Mouse (Mus musculus): ENCODE results near the gene Gm8879. TPM values are rescaled to one million over a fixed set of nuclear protein-coding genes. Genes with fewer than 3 reads are reported as not detected.
"Not testable (repeated sequence)": the region's sequence is repeated elsewhere in the genome, so short reads cannot be mapped to it uniquely, and the experiment has no call there.

Gene Gm8879
- polyA plus RNA-seq (2017; shearing (Covaris generic)): not detected

DNA sequence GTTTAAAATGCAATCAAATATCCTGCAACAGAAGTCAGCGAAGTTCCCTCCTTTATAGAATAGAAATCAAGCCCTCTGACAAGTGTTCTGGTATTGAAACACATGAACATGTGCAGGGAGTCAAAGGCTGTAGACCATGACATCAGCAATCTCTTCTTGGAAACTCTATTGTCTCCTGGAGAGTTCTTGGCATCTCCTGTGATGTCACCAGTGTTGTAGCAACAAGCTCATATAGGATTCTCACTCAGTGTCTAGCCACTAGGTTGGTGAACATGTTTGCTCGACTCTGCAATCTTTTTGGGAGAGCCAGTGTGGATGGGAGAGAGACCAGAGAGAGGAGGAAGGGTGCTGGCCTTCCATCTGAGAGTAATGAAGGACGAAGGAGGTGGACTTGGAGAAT is at the start of gene Gm8879:
Gm8879 (plus strand) TSS at position 301 of the 400 bp plus-strand sequence.
- not testable (repeated sequence) for ATAC-seq

DNA sequence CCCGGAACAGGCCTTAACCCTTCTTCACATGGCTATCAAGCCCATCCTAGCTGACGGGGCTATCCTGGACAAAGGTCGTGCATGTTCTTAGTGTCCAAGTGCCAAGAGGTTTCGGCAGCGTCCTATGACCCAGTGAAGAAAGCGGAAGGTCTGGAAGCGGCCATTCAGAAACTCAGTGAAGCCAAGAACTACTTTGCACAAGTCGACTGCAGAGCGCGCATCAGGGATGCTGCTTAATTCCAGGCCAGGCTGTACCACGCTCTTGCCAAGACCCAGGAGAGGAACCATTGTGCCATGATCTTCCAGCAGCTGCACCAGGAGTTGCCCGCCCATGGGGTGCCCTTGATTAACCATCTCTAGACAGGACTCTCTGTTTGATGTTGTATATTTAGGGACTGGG is 10.6 kb downstream of the Gm8879 start:
- ATAC-seq: not testable (repeated sequence)

Other genes with a start within 250 kb of the Gm8879 start
- not detected for gene Gm8871, start 179.8 kb upstream of the Gm8879 start, polyA plus RNA-seq (2017; shearing (Covaris generic))
- gene Gm8857, start 179.8 kb upstream of the Gm8879 start, polyA plus RNA-seq (2017; shearing (Covaris generic)): under 1 TPM in 1 of 2 experiments, not detected in 1; 0.40 TPM
- gene Gm5861, start 55.4 kb downstream of the Gm8879 start, polyA plus RNA-seq (2017; shearing (Covaris generic)): 1 to 10 TPM in 1 of 2 experiments, under 1 TPM in 1; 0.41 to 1.2 TPM
- not detected for gene Gm8890, start 128.4 kb downstream of the Gm8879 start, polyA plus RNA-seq (2017; shearing (Covaris generic))
- not detected for gene Speer1, start 213.9 kb downstream of the Gm8879 start, polyA plus RNA-seq (2017; shearing (Covaris generic))